Mouse (Mus musculus): ENCODE measurements at regions not wholly inside any gene's neighbourhood (a gene's known extent, or its start where the extent isn't known, plus 50 kb on each side); places are given as distances from the start of the nearest gene placed in this dataset.

- TF ChIP-seq EP300 (optimal IDR thresholded peaks at IDR 0.05) (no peak), CTCF (IDR thresholded peaks at IDR 0.05; ENCODE audit: low read depth) (no peak)
Measured at GRCm38 (mm10) chr16:89660071-89660470, 89.1 kb upstream of the Krtap11-1 start.

All from stomach, postnatal 0 days (tissue).